Mouse (Mus musculus): ENCODE measurements at regions not wholly inside any gene's neighbourhood (a gene's known extent, or its start where the extent isn't known, plus 50 kb on each side); places are given as distances from the start of the nearest gene placed in this dataset.
A peak's percentile ranks its signal among the peaks of the same experiment; 100 is the strongest.

DNA sequence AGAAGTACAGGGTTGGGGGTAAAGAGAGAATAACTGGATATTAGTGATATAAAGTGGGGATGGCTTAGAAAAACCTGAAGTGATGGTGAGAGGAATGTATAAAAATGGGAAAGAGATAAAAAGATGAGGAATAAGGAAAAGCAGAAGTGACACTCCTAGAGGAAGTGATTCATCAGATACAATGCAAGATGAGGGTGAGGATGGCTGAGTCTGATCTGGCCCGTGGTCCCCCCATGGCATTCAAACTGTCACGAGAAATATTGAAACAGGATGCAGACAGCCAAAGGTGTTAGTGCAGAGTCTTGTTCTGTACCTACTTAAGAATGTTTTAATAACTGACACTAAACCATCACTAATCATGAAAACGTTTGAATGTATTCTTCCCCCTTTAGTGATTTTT, 56.2 kb upstream of the Kitl start:
- H3K36me3 ChIP-seq, result no peaks in the 10 kb centered on the region
- no peak for DNase-seq (ENCODE audit: low spot score)
- H3K4me3 ChIP-seq, result no peak overlapping the region
- H3K27ac ChIP-seq, result no peak overlapping the region
- WGBS, result 89% methylated on average over 3 of the region's 3 CpGs
- no peaks in the 10 kb centered on the region for H3K9me3 ChIP-seq
- no peaks in the 10 kb centered on the region for H3K27me3 ChIP-seq (ENCODE audit: insufficient read depth, poor library complexity, severe bottlenecking)
- no peaks in the 10 kb centered on the region for H3K4me1 ChIP-seq (replicated peaks)

DNA sequence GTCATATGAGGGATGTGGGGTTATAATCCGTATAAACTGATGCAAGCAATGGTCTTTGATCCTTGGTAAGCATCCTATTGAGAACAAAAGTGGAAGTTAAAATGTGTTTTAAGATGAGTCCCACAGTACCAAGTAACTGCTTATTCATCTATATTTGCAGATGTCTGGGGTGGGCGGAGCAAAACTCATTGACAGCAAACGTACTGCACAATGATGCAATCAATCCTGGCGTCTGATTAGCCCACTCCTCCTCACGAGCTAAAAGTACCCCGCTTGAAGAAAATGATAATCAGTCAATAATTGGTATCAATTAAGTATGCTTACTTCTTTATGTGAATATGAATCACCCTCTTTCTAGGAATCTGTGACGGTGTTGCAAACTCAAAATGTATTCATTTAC, 62.9 kb upstream of the Kitl start:
- DNase-seq (ENCODE audit: low spot score), result no peak
- Histone ChIP-seq H3K4me1 (replicated peaks) (no peaks in the 10 kb centered on the region), H3K4me3 (no peak overlapping the region), H3K9me3 (no peaks in the 10 kb centered on the region), H3K27me3 (ENCODE audit: insufficient read depth, poor library complexity, severe bottlenecking) (no peaks in the 10 kb centered on the region), H3K27ac (no peak overlapping the region), H3K36me3 (no peaks in the 10 kb centered on the region)
- 83% methylated on average over 7 of the region's 7 CpGs for WGBS

DNA sequence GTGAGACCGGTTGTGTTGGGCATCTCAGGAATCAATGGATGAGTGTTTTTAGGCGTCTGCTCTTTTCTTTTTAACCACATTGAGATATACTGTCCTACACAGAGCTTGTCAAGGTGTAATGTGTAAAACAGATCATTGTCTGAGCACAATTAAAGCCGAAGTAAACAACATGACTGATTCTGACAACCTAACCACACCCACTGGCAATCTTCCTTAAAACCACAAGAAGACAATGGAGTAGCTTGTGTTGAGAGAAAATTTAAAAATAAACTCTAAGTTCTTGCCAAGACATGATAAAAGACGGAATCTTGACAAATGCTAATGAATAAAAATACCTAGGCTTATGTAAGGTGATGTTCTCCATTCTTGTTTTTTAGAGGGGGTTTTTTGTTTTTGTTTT, 63.7 kb upstream of the Kitl start:
- no peaks in the 10 kb centered on the region for H3K9me3 ChIP-seq
- no peaks in the 10 kb centered on the region for H3K27me3 ChIP-seq (ENCODE audit: insufficient read depth, poor library complexity, severe bottlenecking)
- H3K27ac ChIP-seq, result no peak overlapping the region
- no peaks in the 10 kb centered on the region for H3K36me3 ChIP-seq
- no peaks in the 10 kb centered on the region for H3K4me1 ChIP-seq (replicated peaks)
- DNase-seq (ENCODE audit: low spot score), result no peak
- no peak overlapping the region for H3K4me3 ChIP-seq
- WGBS, result 87% methylated on average over 4 of the region's 4 CpGs

DNA sequence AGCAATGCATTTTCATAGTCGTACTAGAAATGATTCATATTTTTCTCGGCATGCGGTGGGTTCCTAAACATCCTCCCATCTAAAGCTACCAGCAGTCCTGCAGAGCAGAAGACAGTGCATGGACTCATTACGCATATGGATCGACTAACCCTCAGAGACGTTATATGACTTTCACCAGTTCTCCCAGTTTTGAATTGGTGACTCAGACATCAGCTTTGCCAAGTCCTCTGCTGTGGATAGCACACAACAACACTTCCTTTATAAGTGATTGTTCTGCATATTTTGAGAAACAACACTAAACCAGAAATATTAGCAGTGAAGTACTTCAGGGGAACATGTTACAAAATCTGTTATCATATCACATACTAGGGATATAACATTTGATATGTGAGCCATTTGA, 64.1 kb upstream of the Kitl start:
- no peak overlapping the region for H3K27ac ChIP-seq
- no peaks in the 10 kb centered on the region for H3K9me3 ChIP-seq
- 91% methylated on average over 6 of the region's 6 CpGs for WGBS
- no peaks in the 10 kb centered on the region for H3K27me3 ChIP-seq (ENCODE audit: insufficient read depth, poor library complexity, severe bottlenecking)
- DNase-seq (ENCODE audit: low spot score), result no peak
- no peak overlapping the region for H3K4me3 ChIP-seq
- no peaks in the 10 kb centered on the region for H3K4me1 ChIP-seq (replicated peaks)
- H3K36me3 ChIP-seq, result no peaks in the 10 kb centered on the region

DNA sequence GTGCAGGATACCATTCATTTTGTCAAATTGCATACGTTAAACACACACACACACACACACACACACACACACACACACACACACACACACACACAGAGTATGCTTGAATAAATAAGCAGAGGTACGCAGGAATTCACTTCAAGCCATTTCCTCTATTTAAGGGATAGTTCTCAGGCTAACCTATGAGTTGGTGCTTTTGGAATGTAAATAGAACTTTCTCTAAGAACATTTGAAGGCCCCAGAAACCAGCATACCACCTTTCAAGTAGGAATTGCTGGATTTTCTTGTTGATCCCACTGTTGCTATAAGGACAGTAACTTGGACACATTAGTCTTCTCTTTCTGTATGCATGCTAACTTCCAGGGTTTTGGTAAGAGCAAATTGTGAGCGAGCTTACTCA, 66.7 kb upstream of the Kitl start:
- Histone ChIP-seq H3K4me1 (replicated peaks) (no peaks in the 10 kb centered on the region), H3K4me3 (no peak overlapping the region), H3K9me3 (no peaks in the 10 kb centered on the region), H3K27ac (no peak overlapping the region), H3K36me3 (no peaks in the 10 kb centered on the region), H3K27me3 (ENCODE audit: insufficient read depth, poor library complexity, severe bottlenecking) (no peaks in the 10 kb centered on the region)
- DNase-seq (ENCODE audit: low spot score), result no peak
- WGBS, result 85% methylated on average over 3 of the region's 3 CpGs

DNA sequence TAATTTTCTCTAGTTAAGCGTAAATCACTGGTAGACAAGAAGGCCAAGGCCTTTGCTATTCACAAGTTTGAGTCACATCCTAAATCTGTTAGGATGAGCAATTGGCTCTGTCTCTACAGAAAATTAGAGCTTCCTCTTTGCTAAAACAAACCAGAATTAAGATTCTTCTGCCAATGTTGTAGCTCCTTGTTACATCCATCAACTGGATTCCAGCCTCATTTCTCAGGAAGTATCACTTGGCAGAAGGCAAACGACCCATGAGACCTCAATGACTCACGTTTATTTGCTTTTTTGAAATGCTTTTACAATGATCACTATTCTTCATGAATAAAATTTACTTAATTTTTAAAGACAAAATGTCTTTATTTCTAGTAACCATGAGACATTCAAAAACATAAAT, 70.0 kb upstream of the Kitl start:
- DNase-seq (ENCODE audit: low spot score), result no peak
- 84% methylated on average over 3 of the region's 3 CpGs for WGBS
- Histone ChIP-seq H3K27ac (no peak overlapping the region), H3K9me3 (0 out of 2 replicates have a peak, but pooled peaks cover 3% of the 10 kb centered on the region), H3K4me1 (replicated peaks) (peaks cover 6% of the 10 kb centered on the region; the same call in 1 of the 2 replicates), H3K27me3 (ENCODE audit: insufficient read depth, poor library complexity, severe bottlenecking) (no peaks in the 10 kb centered on the region), H3K4me3 (no peak overlapping the region), H3K36me3 (no peaks in the 10 kb centered on the region)

DNA sequence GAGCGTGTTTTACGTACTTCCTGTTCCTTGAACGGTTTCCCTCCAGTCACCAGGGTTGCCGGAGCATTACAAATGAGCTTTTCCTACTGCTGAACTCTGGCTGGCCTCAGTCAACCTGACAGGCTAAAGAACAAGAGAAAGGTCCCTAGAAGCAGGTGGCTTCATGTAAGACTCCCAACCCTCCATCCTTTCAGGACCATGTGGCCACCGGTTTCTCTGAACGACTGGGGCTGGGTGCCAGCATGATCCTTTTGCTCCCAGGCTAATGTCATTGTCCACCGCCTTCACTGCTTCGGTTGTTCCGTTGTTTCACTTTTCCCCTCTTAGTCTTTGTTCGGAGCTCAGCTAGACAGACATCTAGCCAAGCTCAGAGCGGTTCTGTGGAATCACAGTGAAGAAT, 73.8 kb upstream of the Kitl start:
- no peaks in the 10 kb centered on the region for H3K27me3 ChIP-seq (ENCODE audit: insufficient read depth, poor library complexity, severe bottlenecking)
- peak; percentile 16 for DNase-seq (ENCODE audit: low spot score)
- no peaks in the 10 kb centered on the region for H3K36me3 ChIP-seq
- H3K9me3 ChIP-seq, result 0 out of 2 replicates have a peak, but pooled peaks cover 3% of the 10 kb centered on the region
- H3K4me1 ChIP-seq (replicated peaks), result peaks cover 6% of the 10 kb centered on the region; the same call in 1 of the 2 replicates
- H3K4me3 ChIP-seq, result no peak overlapping the region
- H3K27ac ChIP-seq, result no peak overlapping the region
- 46% methylated on average over 11 of the region's 11 CpGs for WGBS

DNA sequence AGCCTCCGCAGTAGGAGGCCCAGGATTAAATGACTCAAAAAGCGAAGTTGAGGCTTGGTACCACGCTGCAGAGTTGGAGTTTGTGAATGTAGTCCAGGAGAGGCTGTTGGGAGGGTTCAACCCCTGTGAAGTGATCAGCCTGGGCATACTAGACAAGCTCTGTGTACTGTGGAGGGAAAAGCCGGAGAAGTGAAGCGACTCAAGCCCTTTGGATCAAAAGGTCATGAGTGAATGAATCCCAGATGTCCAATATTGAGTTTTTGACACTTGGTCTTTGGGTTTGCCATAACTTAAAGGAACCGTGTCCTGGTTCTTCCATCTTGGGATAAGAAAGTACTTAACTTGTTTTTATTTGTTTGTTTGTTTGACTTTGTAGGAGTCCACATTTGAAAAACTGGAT, 76.5 kb upstream of the Kitl start:
- H3K4me3 ChIP-seq, result no peak overlapping the region
- DNase-seq (ENCODE audit: low spot score), result no peak
- H3K9me3 ChIP-seq, result 0 out of 2 replicates have a peak, but pooled peaks cover 3% of the 10 kb centered on the region
- peaks cover 6% of the 10 kb centered on the region; the same call in 1 of the 2 replicates for H3K4me1 ChIP-seq (replicated peaks)
- no peaks in the 10 kb centered on the region for H3K27me3 ChIP-seq (ENCODE audit: insufficient read depth, poor library complexity, severe bottlenecking)
- H3K36me3 ChIP-seq, result no peaks in the 10 kb centered on the region
- WGBS, result 69% methylated on average over 6 of the region's 6 CpGs
- no peak overlapping the region for H3K27ac ChIP-seq

DNA sequence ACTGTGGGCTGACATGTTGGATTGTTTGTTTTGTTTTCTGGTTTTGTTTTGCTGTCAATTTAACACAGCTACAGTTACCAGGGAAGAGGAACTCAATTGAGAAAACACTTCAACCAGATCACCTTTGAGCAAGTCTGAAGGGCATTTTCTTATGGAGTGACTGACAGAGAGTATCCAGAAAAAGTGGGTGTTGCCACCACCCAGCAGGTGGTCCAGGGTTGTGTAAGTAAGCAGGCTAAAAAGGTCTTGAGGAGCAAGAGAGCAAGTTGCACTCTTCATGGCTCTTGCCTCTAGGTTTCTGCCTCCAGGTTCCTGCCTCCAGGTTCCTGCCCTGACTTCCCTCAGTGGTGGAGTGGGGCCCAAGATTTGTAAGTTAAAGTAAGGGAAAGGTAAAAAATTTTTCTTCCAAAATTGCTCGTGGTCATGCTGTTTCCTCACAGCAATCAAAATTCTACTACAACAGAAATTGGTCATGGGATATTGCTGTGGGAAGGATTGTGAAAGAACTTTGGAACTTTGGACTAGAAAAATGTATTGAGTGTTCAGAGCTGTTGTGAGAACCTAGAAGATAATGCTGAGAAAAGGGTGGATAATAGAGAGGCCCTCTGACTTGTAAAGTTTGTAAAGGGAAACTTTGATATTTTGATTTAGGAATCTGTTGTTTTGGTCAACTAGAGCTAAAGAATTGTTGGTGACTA, 77.4 kb upstream of the Kitl start:
- no peak overlapping the region for H3K27ac ChIP-seq
- no peaks in the 10 kb centered on the region for H3K36me3 ChIP-seq
- H3K4me1 ChIP-seq (replicated peaks), result peaks cover 6% of the 10 kb centered on the region; the same call in 1 of the 2 replicates
- no peak overlapping the region for H3K4me3 ChIP-seq
- H3K9me3 ChIP-seq, result 0 out of 2 replicates have a peak, but pooled peaks cover 3% of the 10 kb centered on the region
- DNase-seq (ENCODE audit: low spot score), result no peak
- WGBS, result 85% methylated on average over 1 of the region's 1 CpGs
- no peaks in the 10 kb centered on the region for H3K27me3 ChIP-seq (ENCODE audit: insufficient read depth, poor library complexity, severe bottlenecking)

DNA sequence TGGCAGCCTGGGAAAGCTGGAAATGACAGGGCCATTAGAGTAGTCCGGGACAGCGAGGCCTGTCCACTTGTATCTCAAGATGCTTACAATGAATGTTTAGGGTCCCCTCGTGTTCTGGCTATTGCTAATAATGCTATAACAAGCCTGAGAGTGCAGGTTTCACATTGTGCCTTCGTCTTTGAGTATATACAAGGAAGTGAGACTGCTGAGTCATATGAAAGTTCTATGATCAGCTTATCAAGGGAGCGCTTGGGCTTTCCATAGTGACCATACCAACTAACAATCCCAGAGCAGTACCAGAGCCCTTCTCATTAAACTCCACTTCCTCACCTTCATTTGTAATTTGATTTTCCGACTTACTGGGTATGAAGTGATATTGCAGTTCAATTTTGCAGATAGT, 86.2 kb upstream of the Kitl start:
- 92% methylated on average over 6 of the region's 6 CpGs for WGBS
- H3K36me3 ChIP-seq, result no peaks in the 10 kb centered on the region
- no peaks in the 10 kb centered on the region for H3K4me1 ChIP-seq (replicated peaks)
- H3K27me3 ChIP-seq (ENCODE audit: insufficient read depth, poor library complexity, severe bottlenecking), result no peaks in the 10 kb centered on the region
- no peak for DNase-seq (ENCODE audit: low spot score)
- no peak overlapping the region for H3K4me3 ChIP-seq
- no peaks in the 10 kb centered on the region for H3K9me3 ChIP-seq
- H3K27ac ChIP-seq, result no peak overlapping the region

DNA sequence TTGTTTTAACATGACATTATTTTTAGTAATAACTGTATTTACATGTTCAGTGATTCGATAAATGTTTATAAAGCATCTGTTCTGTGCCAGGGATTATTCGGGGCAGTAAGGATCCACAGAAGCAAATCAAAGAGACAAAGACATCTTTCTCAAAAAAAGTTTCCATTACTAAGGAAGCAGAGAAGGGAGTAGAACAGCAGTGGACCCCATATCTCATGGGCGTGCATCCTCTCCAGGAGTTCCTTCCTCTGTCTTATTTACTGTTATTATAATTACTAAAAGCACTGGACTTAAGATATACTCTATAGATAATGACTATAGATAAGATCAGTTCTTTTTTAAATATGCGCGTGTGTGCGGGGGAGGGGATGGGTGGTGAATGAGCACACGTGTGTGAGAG, 87.5 kb upstream of the Kitl start:
- no peaks in the 10 kb centered on the region for H3K27me3 ChIP-seq (ENCODE audit: insufficient read depth, poor library complexity, severe bottlenecking)
- no peaks in the 10 kb centered on the region for H3K4me1 ChIP-seq (replicated peaks)
- 94% methylated on average over 7 of the region's 7 CpGs for WGBS
- no peak overlapping the region for H3K27ac ChIP-seq
- H3K4me3 ChIP-seq, result no peak overlapping the region
- no peaks in the 10 kb centered on the region for H3K9me3 ChIP-seq
- DNase-seq (ENCODE audit: low spot score), result no peak
- no peaks in the 10 kb centered on the region for H3K36me3 ChIP-seq

DNA sequence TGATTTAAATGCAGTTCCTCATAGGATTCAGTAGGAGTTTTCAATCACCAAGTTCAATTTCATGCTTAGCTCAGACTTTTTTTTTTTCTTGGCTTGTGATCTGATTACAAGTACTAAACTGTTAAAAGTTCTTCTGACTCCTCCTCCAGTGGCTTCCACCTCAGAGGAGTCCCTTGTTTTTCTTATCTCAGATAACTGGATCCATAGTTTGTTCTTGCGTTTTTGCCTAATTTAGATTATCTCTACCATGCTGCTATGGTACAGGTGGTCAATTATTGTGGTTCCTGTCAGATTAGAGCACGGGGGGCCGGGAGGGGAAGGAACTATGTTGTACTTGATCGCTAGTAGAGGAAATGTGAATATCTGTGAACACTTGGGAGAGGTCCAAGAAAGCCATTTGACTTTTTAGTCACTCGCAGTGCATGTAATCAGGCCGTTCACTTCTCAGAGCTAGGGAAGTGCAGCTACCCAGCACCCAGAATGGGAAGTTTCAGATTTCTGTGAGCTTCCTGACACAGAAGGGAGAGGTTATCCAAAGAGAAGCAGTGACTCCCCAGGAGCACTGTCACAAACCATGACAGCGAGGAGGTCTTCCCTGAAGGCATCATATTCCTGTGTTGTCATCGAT, 89.0 kb upstream of the Kitl start:
- H3K27me3 ChIP-seq (ENCODE audit: insufficient read depth, poor library complexity, severe bottlenecking), result no peaks in the 10 kb centered on the region
- no peak overlapping the region for H3K27ac ChIP-seq
- no peaks in the 10 kb centered on the region for H3K36me3 ChIP-seq
- no peaks in the 10 kb centered on the region for H3K4me1 ChIP-seq (replicated peaks)
- no peaks in the 10 kb centered on the region for H3K9me3 ChIP-seq
- DNase-seq (ENCODE audit: low spot score), result no peak
- H3K4me3 ChIP-seq, result no peak overlapping the region
- 81% methylated on average over 8 of the region's 8 CpGs for WGBS

DNA sequence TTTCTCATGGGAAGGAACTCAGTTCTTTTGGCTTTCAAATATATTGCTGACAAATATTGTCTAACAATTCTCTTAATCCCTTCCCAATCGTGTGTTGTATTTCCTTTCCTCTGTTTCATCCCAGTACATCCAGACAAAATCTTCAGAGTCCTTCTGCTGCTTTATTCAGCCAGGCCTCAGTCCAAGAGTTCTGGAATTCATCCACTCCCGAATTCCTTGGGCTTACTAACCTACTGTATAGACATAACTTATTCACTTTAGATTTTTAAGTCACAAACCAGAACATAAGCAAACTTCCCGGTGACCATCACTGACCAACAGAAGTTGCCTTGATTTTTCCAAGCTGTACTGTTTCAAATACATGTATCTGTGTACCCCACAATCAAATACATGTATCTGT, 90.9 kb upstream of the Kitl start:
- Histone ChIP-seq H3K9me3 (no peaks in the 10 kb centered on the region), H3K27me3 (ENCODE audit: insufficient read depth, poor library complexity, severe bottlenecking) (no peaks in the 10 kb centered on the region)
- WGBS, result 82% methylated on average over 3 of the region's 3 CpGs

More for the DNA sequence above, 90.9 kb upstream of the Kitl start:
- no peaks in the 10 kb centered on the region for H3K4me1 ChIP-seq (replicated peaks)
- H3K27ac ChIP-seq, result no peak overlapping the region
- H3K36me3 ChIP-seq, result no peaks in the 10 kb centered on the region
- H3K4me3 ChIP-seq, result no peak overlapping the region
- no peak for DNase-seq (ENCODE audit: low spot score)

All from hindbrain, embryonic 10.5 days (tissue).